22 mouse cellular contexts compared by ENCODE assay signal in the genomic region with DNA sequence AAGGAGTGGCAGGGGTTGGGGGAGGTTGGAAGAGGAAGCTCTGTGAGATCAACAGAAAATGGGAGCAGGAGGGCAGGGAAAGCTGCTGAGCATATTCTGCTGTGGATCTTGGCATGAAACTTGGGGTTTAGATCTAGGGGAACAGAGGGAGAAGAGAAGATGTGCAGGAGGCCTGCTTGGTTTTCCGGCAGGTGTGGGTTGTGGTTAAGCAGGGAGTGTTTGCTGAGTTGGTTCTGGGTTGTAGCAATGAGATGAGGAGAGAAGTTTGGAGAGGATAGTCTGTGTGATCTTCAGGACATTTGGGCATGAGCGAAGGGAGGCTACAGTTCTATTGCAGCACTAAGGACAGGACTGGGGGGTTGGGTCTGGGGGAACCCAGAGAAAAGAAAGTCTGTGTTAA.
"Had no signal": no experiment of that assay in that cellular context is flagged by ENCODE, and none has a peak within 500 bp of the region (broad histone marks: within the 10 kb centered on the region; RNA-seq: fewer than 3 reads in every experiment).

No protein-coding gene starts in this region.

- H3K27me3 ChIP-seq: kidney, embryonic 15.5 days; limb, embryonic 12.5 days; limb, embryonic 15.5 days; midbrain, embryonic 12.5 days; midbrain, embryonic 15.5 days; neural tube, embryonic 12.5 days; neural tube, embryonic 15.5 days; stomach, embryonic 15.5 days had no signal

- H3K9me3 ChIP-seq: kidney, embryonic 15.5 days; limb, embryonic 12.5 days; limb, embryonic 15.5 days; midbrain, embryonic 12.5 days; midbrain, embryonic 15.5 days; neural tube, embryonic 12.5 days; neural tube, embryonic 15.5 days; stomach, embryonic 15.5 days had no signal

- H3K4me1 ChIP-seq: kidney, embryonic 15.5 days; limb, embryonic 12.5 days; limb, embryonic 15.5 days; midbrain, embryonic 12.5 days; midbrain, embryonic 15.5 days; neural tube, embryonic 12.5 days; neural tube, embryonic 15.5 days; stomach, embryonic 15.5 days had no signal

- H3K27ac ChIP-seq: kidney, embryonic 15.5 days; limb, embryonic 12.5 days; limb, embryonic 15.5 days; liver, embryonic 14.5 days; macrophage; midbrain, embryonic 12.5 days; midbrain, embryonic 15.5 days; neural tube, embryonic 12.5 days; neural tube, embryonic 15.5 days; stomach, embryonic 15.5 days had no signal

- ATAC-seq: intestine, postnatal 0 days; liver, postnatal 0 days; lung, postnatal 0 days; midbrain, embryonic 15.5 days had no signal

- H3K4me2 ChIP-seq: kidney, embryonic 15.5 days; limb, embryonic 12.5 days; limb, embryonic 15.5 days; liver, embryonic 11.5 days; lung, embryonic 14.5 days; midbrain, embryonic 12.5 days; midbrain, embryonic 15.5 days; neural tube, embryonic 12.5 days; neural tube, embryonic 15.5 days; stomach, embryonic 15.5 days had no signal

- H3K4me3 ChIP-seq: kidney, embryonic 15.5 days; limb, embryonic 12.5 days; limb, embryonic 15.5 days; midbrain, embryonic 12.5 days; midbrain, embryonic 15.5 days; neural tube, embryonic 12.5 days; neural tube, embryonic 15.5 days; stomach, embryonic 15.5 days had no signal

- H3K9ac ChIP-seq: kidney, embryonic 15.5 days; limb, embryonic 12.5 days; limb, embryonic 15.5 days; liver, embryonic 14.5 days; liver, postnatal 0 days; lung, embryonic 14.5 days; midbrain, embryonic 12.5 days; midbrain, embryonic 15.5 days; neural tube, embryonic 12.5 days; neural tube, embryonic 15.5 days; stomach, embryonic 15.5 days had no signal

- H3K36me3 ChIP-seq: kidney, embryonic 15.5 days; limb, embryonic 12.5 days; limb, embryonic 15.5 days; midbrain, embryonic 12.5 days; midbrain, embryonic 15.5 days; neural tube, embryonic 12.5 days; neural tube, embryonic 15.5 days; stomach, embryonic 15.5 days had no signal

- DNase-seq: kidney, adult 2 months; kidney, postnatal 10 days; kidney, postnatal 36 days; left cerebral cortex, postnatal 4 days; liver, postnatal 0 days; lung, embryonic 14.5 days; right cerebral cortex, adult 18-20 months; right cerebral cortex, postnatal 14 days; right cerebral cortex, postnatal 4 days had no signal
